Mouse (Mus musculus) adrenal gland, adult 18-20 months (tissue): ENCODE data around the gene B4galt1. TPM values are rescaled to one million over a fixed set of nuclear protein-coding genes. Genes with fewer than 3 reads are reported as not detected.

Experiments
- DNase-seq, 2 experiments: peaks; one replicate each; pipeline ENCODE4 v3.0.0; 2021 to 2022; ENCODE audit warnings: low spot score in 2 of 2
- total RNA-seq, 2 experiments: library from RNA; stranded (reverse); gene quantifications; 1 replicate in 1 of 2; 2 replicates in 1 of 2; pipeline ENCODE4 v1.2.3; 2021

B4galt1 gene
- total RNA-seq, 2 experiments from 2014 or later: 53.1 to 62.5 TPM

GRCm38 (mm10) chr4:40844811-40845751, 8.7 kb downstream of the B4galt1 start:
- DNase-seq: peak in 1 of 2 experiments; percentile 44

GRCm38 (mm10) chr4:40844251-40844721, 9.5 kb downstream of the B4galt1 start:
- no peak for DNase-seq

- no peak for DNase-seq
Observed at GRCm38 (mm10) chr4:40843726-40844125, 10.1 kb downstream of the B4galt1 start.

- DNase-seq: no peak
Observed at GRCm38 (mm10) chr4:40840448-40840847, 13.4 kb downstream of the B4galt1 start.

- DNase-seq: no peak
Observed at GRCm38 (mm10) chr4:40839251-40839650, 14.6 kb downstream of the B4galt1 start.

GRCm38 (mm10) chr4:40837451-40838285, 16.1 kb downstream of the B4galt1 start:
- no peak for DNase-seq

- DNase-seq: no peak
Observed at GRCm38 (mm10) chr4:40837008-40837407, 16.8 kb downstream of the B4galt1 start.

GRCm38 (mm10) chr4:40834872-40835271, 18.9 kb downstream of the B4galt1 start:
- DNase-seq: no peak

- no peak for DNase-seq
Observed at GRCm38 (mm10) chr4:40834232-40834786, 19.5 kb downstream of the B4galt1 start.

GRCm38 (mm10) chr4:40833381-40834231, 20.2 kb downstream of the B4galt1 start:
- DNase-seq: no peak

GRCm38 (mm10) chr4:40830530-40830929, 23.3 kb downstream of the B4galt1 start:
- DNase-seq: no peak

GRCm38 (mm10) chr4:40829654-40830400, 24.0 kb downstream of the B4galt1 start:
- no peak for DNase-seq

- no peak for DNase-seq
Observed at GRCm38 (mm10) chr4:40828910-40829309, 24.9 kb downstream of the B4galt1 start.

GRCm38 (mm10) chr4:40827926-40828325, 25.9 kb downstream of the B4galt1 start:
- DNase-seq: no peak

GRCm38 (mm10) chr4:40826810-40827209, 27.0 kb downstream of the B4galt1 start:
- no peak for DNase-seq

GRCm38 (mm10) chr4:40825981-40826380, 27.8 kb downstream of the B4galt1 start:
- no peak for DNase-seq

GRCm38 (mm10) chr4:40825146-40825545, 28.7 kb downstream of the B4galt1 start:
- DNase-seq: no peak

GRCm38 (mm10) chr4:40824505-40824904, 29.3 kb downstream of the B4galt1 start:
- DNase-seq: no peak

- DNase-seq: no peak
Observed at GRCm38 (mm10) chr4:40823664-40824063, 30.1 kb downstream of the B4galt1 start.

GRCm38 (mm10) chr4:40823151-40823550, 30.7 kb downstream of the B4galt1 start:
- DNase-seq: no peak
